Mouse (Mus musculus) embryo, embryonic 10 days (tissue): ENCODE results near the gene Tor1aip1.

Source experiments
- DNase-seq: peaks from one replicate; pipeline ENCODE4 v3.0.0-alpha.2; 2015; ENCODE audit warnings: low spot score

Gene Tor1aip1

GRCm38 (mm10) chr1:156028340-156028975 is 7.8 kb downstream of the Tor1aip1 start:
- DNase-seq = no peak

DNA sequence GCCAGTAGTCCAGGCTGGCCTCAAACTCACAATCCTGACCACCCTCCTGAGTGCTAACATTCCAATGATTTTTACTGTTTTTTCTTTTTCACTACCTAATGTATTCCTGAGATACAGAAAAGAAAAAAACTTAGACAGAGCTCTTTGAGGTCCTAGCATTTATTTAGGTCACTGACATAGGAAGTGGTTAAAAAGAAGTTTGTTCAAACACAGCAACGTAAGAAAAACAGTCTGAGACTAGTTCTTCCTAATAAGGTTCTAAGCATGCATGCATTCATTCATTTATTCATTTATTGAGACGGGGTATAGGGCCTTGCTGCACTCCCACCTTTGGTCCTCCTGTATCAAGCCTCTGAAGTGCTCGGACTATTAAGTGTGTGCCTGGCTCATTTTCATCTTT is 8.4 kb downstream of the Tor1aip1 start:
- no peak for DNase-seq

DNA sequence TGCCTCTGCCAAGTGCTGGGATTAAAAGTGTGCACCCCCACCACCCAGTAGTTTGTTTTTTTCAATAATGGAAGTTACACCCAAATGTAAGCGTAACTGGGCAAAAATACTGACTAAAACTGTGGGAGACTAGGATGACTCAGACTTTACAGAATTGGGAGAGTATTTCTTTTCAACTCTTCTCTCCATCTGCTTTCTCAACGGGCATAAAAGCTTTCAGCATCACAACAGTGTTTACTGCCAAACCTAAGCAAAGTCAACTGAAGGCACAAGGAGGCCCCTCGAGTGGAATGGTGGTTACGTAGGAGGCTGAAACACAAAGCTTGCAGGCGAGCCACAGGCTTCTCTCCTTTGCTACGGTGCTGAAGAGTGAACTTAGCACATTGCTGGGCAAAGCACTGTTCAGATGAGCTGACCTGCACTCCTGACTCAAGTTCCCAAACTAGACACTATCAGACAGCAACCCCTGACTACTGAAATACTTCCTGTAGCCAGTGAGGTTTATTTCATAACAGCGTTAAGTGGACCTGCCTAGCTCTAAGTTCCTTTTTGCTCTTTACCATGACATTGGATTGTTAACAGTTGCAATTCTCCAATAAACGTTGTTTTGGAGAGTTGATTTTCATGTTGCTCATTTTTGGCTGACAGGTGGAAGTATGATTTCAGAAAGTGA is 11.3 kb downstream of the Tor1aip1 start:
- no peak for DNase-seq

- DNase-seq = no peak
Measured at GRCm38 (mm10) chr1:156020402-156020801, 15.9 kb downstream of the Tor1aip1 start.

DNA sequence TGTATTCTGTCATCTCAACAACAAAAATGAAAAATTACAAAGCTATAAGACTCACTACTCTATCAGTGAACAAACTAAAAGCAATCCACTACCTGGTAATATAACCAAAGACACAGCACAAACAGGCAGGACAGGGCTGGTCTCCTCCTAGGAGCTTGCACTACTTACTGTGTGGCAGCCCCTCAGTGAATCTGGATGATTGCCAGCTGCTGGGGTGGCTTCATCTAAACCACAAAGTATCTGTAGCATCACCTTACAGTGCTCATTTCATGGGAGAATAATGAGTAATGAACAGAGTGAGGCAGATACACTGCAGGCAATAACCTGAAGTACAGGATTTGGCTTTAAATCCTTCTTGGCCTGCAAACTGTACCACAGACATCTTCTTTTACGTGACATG is 16.5 kb downstream of the Tor1aip1 start:
- DNase-seq = no peak

- no peak for DNase-seq
Measured at GRCm38 (mm10) chr1:156009003-156009402, 27.3 kb downstream of the Tor1aip1 start.

DNA sequence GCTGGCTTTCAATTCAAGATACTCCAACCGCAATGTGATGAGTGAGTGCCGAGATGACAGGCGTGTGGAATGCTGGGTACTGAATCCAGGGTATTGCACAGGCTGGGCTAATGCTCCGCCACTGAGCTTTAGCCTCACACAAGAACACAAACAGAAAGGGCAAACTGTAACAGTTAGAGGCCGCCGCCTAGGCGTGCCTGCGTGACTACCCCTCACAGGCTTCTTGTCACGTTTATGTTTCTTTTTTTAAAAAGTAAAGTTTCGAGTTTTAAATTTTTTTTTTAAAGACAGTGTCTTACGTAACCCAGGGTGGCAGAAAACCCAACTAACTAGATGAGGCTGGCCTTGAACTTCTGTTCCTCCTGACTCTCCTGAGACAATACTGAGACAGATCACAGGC is 30.4 kb downstream of the Tor1aip1 start:
- DNase-seq = no peak

DNA sequence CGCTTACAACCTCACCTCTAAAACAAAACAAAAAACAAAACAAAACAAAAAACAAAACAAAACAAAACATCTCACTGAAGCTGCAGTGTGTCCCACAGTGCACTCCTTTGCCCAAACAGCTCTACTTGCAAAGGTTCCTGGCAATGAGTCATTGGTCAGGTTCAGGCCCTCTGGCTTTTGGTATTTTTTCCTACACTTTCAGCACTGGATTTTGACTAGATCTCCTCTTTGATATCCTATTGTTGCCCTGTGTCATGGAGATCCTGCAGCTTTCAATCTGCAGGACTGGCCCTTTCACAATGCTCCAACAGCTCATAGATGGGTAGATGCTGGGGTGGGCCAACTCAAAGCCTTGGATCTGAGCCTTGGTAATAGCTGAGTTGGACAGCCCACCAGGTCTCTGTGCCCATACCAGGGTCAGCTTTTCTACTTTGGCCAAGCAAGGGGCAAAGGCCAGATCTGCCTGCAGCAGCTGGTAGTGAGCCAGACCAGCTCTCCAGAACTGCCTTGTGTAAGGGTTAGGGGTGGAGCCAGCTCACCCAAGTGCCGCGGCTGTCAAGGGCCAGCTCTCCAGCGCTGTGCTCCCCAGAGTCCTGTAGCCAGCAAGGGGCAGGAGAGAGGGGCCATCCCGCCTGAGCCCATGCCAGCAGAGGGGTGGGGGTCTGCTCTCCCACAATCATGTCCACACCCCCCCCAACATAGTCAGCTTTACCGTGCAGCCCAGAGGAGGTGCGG is 32.9 kb downstream of the Tor1aip1 start:
- DNase-seq = no peak

- no peak for DNase-seq
Measured at GRCm38 (mm10) chr1:156002366-156002765, 33.9 kb downstream of the Tor1aip1 start.

DNA sequence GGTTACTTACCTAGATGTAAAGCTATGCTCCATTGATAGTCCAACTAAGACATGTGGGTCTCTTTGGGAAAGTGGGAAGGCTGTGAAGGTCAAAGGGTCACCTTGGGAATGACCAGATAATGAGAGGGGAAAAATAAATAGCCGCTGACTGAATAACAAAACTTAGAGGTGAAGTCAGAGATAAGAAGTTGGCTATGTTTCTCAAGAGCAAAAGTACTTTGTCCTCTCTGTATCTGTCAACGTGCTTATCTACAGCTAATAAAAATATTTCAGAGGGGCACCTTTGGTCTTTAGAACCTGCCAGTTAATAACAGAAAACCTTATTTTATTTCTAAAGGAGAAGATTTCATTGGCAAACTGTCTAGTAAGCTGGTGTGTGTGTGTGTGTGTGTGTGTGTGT is 40.7 kb downstream of the Tor1aip1 start:
- no peak for DNase-seq

GRCm38 (mm10) chr1:155994524-155994923 is 41.8 kb downstream of the Tor1aip1 start:
- no peak for DNase-seq

DNA sequence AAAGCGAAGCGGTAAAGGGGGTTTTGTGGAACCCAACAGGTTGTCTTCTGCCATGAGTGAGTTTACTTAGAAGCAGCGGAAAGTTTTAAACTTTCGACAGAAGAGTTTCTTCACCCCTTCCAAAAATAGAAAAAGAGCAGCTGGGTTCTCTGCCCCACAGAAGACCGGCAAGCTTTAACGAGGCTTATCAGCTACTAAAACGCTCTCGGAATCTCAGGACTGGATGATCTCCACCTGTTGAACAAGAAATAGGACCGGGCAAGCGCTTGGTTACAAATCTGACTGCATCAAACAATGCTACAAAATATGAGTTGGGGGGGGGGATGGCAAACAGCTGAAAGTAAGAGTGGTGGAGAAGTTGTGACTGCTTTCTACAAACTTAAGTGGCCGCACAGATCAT is 45.9 kb downstream of the Tor1aip1 start:
- DNase-seq = no peak

GRCm38 (mm10) chr1:155989387-155989786 is 46.9 kb downstream of the Tor1aip1 start:
- no peak for DNase-seq

DNA sequence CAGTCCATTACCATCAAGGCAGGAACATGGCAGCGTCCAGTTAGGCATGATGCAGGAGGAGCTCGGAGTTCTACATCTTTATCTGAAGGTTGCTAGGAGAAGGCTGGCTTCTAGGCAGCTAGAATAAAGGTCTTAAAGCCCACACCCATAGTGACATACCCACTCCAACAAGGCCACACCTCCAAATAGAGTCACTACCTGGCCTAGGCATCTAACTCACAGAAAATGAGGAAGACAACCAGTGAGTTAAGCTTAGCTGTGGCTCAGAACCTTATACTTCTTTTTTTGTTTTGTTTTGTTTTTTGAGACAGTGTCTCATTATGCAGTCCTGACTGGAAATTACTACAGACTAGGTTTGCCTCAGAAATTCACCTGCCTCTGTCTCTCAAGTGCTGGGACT is 48.7 kb downstream of the Tor1aip1 start:
- no peak for DNase-seq

DNA sequence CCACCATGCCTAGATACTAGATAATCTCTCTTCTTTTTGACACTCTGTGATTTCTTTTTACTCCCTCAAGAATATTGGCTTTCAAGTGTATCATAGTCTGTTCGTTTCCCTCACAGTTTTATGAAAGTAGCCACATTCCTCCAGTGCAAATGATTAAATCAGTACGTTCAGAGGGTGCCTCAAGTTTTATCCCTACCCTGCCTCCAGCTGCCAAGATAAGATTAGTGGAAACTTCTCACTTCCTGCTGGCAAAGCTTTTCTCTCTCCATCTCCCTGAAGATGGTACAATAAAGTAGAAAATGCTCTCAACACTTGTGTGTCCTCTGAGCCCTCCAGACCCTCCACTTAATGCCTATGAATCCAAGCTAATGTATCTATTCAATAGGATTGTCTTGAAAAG is 61.3 kb downstream of the Tor1aip1 start:
- no peak for DNase-seq

DNA sequence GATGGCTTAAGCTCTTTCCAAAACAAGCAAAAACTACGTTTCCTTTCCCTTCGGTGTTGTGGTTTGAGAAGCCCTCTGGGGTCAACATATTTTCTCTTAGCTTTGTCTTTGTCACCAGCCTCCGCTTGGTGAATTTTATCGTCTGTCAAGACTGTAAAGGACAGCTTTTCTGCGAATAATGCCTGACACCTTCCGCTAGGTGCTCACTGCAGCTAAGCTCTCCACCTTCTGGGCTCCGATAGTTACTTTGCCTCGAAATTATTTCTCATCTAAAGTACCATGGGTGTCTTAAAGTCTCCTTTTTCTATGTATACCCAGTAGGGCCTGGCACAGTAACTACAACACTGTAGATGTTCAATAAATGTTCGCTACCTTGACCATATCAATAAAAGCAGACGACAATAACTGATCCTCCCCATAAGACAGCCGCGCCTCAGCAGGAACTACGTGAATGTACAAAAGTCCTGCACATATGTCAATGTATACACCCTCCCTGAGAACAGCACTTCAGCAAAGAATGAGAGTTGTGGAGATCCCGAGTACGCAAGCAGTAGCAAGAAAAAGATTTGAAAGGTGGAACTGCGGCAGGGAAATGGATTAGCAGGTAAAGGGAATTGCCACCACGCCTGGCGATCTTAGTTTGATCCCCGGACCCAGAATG is 62.4 kb downstream of the Tor1aip1 start:
- no peak for DNase-seq

DNA sequence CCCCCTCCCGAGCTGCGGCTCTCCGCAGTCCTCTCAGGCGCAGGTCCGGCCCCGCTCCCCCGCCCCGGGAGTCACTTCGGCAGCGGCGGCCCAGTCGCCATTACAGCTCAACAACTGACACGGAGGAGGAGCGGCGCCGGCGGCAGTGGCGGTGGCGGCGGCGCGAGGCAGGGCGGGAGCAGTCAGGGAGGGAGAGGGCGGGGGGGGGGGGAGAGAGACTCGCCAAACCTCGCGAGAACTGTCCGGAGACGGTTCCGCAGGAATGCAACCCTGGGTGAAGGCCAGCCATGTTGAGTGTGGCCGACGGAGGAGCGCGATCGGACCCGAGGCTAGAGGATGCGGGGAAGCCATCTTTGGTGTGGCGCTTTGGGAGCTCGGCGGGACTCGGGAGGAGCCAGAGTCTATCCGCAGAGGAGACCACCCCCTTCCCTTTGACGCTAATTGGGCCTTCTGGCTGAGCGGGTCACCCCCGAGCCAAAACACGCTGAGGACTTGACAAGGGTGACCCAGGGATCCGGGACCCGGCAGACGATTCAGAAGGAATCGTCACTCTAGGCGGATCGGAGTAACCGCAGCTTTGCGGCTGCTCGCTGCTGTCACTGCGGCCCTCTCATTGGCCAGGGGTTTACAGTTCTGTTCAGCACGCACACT is 63.1 kb downstream of the Tor1aip1 start, which contains the start of gene Cep350:
Gene Cep350 (minus strand): TSS at position 188 of the 651 bp plus-strand sequence.
- DNase-seq = peak; percentile 99

- peak; percentile 28 for DNase-seq
Measured at GRCm38 (mm10) chr1:155972146-155973067, 63.9 kb downstream of the Tor1aip1 start.
